Mouse (Mus musculus) bone marrow macrophage, adult 2 months (primary cell): ENCODE data around the gene Gria4.
"Not testable (repeated sequence)": the region's sequence is repeated elsewhere in the genome, so short reads cannot be mapped to it uniquely, and the experiment has no call there.

Experiments used
- CTCF ChIP-seq: IDR thresholded peaks from 2 replicates; pipeline ENCODE4 v1.5.1; 2012; ENCODE audit warnings: low read depth, mild to moderate bottlenecking, low read length, moderate library complexity
- POLR2A ChIP-seq: IDR thresholded peaks from 2 replicates; pipeline ENCODE4 v1.6.1; 2012; ENCODE audit warnings: mild to moderate bottlenecking, low read depth, low read length, borderline replicate concordance

- not testable (repeated sequence) for TF ChIP-seq CTCF, POLR2A
These were observed 46.6 kb downstream of the Gria4 start for GRCm38 (mm10) chr9:4749407-4749806.
